Mouse (Mus musculus) activated CD4-positive, CD25-positive, alpha-beta regulatory T cell, adult 4 months (primary cell): ENCODE results near the gene Mepce. TPM values are rescaled to one million over a fixed set of nuclear protein-coding genes. Genes with fewer than 3 reads are reported as not detected.
"Not testable (repeated sequence)": the region's sequence is repeated elsewhere in the genome, so short reads cannot be mapped to it uniquely, and the experiment has no call there.

Source experiments
- ATAC-seq: one replicate; pipeline ENCODE4 v1.8.0; 2017
- polyA plus RNA-seq, 2 experiments: library from polyadenylated mRNA; unstranded; fragments of 100-300 nt; shearing (Covaris generic); gene quantifications; one replicate each; pipeline ENCODE4 v1.2.1; 2017

Mepce gene
- 10 to 100 TPM; 22.4 to 26.9 TPM for polyA plus RNA-seq

DNA sequence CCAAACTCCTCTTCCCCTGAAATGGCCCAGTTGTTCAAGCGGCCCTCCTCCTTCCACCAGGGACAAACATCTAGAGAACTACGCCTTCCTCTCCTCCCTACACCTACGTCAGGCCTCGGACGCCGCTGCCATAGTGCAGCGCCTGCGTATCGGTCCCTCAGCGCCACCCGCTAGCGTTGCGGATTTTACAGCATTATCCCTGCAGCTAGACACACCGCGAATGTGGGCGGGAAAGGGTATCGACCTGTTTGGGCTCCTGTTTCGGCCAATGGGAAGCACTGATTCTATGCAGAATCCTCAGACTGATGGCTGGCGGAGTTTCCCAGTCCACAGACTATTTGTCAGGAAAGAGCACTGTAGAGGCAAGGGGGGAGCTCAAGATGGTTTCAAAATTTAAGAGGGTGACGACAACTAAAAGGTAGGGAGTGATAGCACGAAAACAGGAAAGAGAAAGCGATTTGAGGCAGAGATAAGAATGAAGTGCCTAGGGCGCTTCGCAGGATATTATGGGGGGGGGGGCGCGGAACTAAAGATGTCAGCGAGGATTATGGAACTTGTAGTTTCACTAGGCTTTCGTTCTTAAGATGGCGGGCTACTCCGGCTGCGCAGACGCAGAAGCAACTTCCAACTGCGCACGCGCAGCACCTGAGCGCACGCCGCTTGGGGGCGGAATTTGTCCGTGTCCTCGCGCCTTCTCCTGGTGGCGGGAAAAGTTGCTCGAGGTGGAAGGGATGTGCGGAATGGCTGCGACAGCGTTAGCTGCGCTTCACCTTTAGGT lies at the start of gene Mepce, which contains the start of gene Zcwpw1:
Gene Mepce (minus strand): TSS at position 505 of the 778 bp plus-strand sequence.
Gene Zcwpw1 (plus strand): TSS at position 648 of the 778 bp plus-strand sequence.
- ATAC-seq = peak; percentile 55

DNA sequence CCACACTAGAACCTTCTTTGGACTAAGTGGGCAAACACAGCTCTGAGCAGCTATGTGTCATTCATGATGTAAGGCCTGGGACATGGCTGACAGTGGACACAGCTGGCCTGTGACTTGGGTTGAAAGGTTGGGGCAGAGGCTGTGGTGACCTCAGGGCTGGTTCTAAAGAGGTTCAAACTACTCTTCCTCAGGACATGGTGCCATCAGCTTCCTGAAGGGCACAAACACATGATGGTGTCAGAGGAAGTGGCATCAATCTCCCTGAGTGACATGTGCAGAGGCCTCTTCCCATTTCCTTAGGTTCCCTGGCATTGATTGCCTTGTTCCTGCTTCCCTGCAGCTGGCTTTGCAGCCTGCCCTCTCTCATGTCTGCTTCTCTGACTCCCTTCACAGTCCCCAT lies 49.7 kb upstream of the Mepce start:
- ATAC-seq = not testable (repeated sequence)

DNA sequence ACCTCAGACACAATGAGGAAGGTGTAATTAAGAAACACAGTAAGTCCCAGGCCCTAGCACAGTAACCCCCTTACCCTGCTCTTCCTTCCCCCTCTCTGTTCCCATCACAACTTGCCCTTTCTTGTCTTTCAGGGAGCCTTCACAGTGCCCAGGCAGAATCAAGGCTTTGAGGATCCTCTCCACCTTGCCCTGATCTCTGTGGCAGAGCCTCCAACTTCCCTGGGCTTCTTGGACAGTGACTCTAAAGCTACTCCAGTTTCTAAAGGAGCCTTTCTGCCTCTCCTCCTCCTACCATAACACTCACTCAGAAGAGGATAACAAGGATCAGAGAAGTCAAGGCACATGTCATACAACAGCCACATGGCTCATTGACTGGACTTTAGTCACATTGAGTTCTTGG lies 49.2 kb upstream of the Mepce start:
- ATAC-seq = no peak

DNA sequence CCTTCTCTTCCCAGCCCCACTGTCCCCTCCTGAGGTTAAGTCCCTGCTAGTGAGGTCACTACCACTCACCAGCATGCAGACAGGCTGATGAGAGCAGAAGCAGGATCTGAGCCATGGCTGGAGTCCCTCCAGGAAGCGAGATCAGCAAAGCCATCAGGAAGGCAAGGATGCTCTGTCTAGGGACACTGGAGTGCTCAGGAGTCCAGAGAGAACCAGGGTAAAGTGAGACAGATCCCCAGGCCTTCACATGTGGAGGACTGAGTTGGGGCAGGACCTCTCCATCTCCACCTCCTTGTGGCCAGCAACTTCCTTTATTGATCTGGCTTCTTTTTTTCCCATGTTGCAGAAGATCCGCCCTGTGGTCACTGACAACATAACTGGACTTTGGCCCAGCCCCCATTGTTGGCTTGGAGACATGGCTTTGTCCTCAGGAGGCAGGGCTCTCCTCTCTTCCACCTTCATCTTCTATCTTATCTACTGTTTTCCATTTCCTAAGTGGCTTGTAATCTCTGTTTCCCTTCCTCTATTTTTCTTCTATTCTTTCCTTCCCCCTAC lies 48.6 kb upstream of the Mepce start, which contains the start of gene Pilra:
Gene Pilra (minus strand): TSS at position 316 of the 555 bp plus-strand sequence.
- ATAC-seq = not testable (repeated sequence)

DNA sequence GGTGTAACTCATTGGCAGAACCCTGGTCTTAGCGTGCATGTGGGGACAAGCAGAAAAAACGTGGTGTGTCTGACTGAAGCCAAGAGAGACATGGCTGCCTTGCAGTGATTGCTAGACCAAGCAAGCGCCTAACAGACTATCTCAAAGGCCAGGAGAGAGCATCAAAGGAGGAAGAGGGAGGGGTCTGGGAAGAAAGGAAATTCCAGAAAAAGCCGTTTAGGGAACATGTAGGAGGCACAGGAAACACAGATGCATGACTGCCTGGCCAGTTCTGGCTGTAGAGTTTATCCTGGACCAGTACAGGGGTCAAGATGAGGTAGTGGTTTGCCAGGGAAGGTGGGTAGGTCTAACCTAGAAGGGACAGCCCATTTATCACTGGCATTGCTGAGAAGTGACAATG lies 46.0 kb upstream of the Mepce start:
- no peak for ATAC-seq

DNA sequence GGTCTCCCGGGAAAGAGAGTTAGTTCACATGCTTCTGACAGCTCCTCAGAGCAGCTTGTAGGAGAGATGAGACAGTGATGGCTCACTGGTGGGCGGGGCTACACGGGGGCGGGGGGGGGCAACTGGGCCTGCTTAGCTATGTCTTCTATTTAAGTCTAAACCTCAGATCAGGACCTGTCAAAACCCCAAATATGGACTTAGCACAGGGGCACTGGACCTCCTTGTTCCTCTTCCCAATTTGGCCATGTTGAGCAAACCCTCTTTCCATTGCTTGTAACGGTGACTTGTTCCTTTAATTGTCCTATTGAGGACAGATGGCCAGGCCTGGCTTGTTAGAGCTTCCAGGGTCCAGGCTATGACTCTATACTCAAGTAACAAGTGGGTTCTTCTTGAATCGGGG lies 44.1 kb upstream of the Mepce start:
- no peak for ATAC-seq

DNA sequence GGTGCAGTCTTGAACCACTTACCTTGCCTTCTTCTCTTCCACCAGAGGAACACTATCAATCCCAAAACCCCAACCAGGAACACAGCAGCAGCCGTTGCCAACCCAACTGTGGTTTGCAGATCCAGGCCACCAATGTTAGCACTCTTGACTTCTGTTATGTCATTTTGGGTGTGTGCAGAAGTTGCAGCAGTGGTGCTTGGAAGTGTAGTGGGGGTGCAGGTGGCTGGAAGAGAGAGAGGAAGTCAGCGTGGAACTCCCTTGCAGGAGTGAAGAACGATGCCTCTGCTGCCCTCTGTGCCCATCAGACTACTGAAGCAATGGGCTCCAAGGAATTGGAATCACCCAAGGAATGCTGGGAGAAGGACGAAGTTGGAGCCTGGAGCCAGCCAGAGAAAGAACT lies 43.7 kb upstream of the Mepce start:
- no peak for ATAC-seq

DNA sequence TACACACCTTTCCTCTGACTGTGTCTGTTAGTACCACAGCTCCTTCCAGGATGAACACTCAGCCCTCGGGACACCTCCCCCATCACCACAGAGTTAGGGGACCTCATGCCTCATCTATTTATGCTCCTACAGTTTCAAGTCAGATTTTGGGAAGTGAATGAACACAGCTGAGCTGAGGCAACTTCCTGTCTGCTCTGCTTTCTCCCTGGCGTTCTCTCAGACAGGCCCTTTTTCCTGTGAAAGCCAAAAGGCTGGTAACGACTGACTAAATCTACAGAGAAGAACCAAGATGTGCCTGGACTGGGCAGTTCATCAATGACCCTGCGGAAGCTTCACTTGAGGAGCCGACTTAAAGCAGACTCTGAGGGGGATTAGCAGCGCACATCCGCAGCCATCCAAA lies 42.8 kb upstream of the Mepce start:
- ATAC-seq = no peak

DNA sequence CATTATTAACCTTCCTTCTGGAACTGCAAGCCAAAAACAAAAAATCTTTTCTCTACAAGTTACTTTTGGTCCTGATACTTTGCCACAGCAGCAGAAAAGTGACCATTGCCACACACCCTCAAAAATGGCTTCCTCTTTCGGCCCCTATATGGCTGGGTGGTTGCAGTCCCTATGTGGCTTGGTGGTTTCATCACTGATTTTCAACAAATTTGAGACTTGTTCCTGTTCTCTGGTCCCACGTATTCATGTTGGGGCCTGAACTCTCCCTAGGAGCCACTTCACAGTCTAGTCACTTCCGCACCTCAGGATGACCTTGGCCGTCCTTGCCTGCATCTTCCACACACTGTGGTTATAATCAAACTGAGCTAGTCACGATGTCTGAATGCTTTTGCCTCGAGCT lies 41.2 kb upstream of the Mepce start:
- no peak for ATAC-seq

DNA sequence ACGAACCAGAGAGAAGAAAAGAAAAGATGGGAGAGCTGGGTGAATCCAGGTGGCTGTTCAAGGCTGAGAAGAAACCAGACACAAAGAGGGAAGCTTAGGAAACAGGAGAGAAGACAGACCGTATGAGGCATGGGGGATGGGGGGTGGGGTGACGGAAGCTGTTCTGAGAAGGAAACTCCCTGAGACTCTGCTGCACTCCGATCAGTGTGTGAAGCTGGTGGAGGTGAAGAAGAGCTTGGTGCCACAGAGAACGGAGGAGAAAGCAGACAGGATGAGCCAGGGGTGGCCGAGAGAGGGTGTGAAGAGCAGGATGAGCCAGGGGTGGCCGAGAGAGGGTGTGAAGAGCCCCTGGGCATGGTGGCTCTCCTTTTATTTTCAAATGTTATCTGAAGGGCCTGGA lies 39.0 kb upstream of the Mepce start:
- no peak for ATAC-seq

DNA sequence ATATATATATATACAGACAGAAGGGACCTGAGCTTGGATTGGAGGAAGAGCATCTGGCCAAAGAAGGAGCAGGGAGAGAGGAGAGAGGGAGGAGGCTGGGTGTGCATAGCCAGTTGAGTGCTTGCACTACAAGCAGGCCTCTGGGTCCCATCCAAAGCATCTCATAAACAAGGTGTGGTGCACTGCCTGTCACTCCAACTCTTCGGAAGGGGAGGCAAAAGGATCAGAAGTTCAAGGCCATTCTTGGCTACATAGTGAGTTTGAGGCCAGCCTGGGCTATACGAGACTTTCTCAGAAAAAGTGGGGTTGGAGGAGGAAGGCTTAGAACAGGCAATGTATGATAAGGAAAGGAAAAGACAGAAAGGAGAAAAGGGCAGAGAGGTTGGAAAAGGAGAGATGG lies 38.5 kb upstream of the Mepce start:
- no peak for ATAC-seq

DNA sequence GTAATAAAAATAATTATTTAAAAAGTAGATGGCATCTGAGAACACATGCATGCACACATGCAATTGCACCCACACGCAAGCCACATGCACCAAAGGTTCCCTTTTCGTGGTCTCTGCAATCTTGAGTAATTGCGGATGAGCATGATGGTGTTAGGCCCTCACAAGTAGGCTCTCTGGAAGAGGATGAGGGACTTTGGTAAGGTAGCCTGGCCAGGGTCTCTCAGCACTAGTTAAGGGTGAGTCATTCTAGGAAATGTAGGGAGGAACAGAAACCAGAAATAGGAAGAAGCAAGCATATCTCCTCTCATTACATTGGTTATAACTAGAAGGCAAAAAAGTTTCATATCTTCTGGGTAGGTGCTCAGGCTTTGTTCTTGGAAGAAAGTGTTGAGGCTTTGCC lies 37.6 kb upstream of the Mepce start:
- no peak for ATAC-seq

DNA sequence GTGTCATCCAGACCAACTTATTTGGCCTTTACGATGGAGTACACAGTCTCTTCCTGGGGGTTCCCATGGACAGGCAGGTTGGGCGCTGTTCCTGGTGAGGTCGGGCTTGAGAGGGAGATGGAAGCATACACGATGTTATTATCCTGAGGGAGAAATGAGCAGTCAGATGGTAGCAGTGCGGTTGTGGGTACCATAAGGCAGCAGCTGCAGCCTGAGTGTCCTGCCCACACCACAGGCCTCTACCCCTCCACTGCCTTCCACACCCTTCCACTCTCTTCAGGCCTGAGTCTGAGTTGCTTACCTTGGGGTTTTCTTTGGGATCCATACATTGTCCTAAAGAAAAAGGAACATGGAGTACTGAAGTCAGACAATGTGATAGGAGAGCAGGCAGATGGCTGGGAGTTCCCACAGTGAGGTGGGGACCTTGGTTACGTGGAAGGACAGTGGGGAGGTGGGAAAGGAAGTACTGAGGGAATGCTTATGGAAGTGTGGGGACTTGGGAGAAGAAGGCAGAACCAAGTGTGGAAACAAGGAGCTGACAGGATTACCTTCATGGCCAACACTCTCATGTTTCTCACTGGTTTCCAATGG lies 36.1 kb upstream of the Mepce start:
- no peak for ATAC-seq

DNA sequence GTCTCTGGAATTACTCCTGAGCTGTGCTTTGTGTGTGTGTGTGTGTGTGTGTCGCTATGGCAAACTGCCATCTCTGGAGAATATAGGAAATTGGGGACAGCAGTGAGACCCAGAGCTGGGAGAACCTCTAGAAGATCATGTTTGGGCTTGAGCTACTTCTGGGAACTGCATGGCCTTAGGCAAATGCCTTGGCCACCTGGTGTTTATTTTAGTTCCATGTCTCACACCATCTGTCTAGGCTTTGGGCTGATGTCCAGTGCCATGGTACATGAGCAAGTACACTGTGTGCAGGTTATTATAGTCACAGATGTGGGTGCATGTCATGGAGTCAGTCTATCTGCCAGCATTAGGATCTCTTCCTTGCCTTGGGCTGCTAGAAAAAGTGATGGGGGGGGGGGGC lies 35.1 kb upstream of the Mepce start:
- no peak for ATAC-seq

DNA sequence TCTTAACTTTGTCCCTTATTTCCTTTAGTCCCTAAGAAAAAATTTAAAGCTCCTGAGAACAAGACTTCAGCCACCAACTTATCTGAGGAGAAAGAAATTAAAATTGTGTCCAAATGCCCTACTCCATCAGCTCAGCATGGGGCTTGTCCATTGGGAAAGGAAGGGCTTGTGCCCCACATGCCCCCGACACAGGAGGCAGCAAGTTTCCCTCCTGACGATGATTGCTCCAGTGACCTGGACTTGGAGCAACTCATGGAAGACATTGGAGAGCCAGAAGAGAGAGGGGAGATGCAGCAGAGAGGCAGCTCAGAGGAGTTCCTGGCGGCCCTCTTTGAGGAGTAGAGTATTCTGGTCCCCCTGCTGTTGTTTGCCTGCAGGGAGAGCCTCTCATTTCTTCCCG lies 34.7 kb upstream of the Mepce start:
- no peak for ATAC-seq

DNA sequence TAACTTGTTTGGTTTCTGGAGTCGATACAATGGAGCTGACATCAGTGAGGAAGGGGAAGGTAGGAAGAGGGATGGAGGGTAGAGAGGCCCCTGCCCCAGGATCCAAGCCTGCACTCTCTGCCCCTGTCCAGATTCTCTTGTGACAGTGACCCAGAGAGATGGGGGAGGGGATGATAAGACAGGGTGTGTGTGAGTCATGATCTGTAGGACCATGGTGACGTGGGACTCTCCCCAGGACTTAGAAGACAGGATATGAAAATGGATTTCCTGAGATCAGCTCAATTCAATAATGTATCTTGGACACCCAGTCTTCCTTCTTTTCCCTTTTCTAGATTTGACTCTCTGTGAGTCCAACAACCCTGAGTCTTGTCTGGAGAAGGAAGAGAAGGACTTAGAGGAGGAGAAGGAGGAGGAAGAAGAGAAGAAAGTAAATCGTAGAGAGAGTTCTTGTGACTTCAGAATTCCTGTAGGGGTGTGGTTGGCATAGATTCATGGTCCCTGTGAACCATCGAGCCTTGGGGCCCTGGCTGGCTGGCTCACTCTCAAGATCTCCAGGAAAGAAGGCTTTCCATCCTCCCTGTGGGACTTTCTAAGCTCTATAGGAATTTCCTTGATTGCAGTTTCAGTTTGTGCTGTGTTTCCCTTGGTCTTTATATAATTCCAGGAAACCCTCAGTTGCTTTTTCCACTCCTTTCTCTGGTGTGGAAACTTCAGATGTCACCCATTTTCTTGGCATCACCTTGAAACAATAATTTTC lies 30.2 kb upstream of the Mepce start:
- ATAC-seq = no peak

DNA sequence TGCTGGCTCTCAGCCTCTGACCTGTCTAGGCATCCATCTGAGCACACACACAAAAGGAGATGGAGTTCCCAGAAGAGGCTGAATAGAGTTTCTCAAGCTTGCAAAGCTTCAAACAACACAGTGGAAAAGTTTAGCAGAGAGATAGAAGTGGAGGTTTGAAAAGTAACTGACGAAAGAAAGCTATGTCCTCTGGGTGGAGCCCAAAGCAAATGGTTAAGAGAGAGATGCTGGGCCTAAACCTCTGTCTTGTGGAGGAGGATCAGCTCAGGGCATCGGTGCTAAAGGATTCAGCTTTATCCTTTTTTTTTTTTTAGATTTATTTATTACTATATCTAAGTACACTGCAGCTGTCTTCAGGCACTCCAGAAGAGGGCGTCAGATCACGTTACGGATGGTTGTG lies 20.9 kb upstream of the Mepce start:
- no peak for ATAC-seq

DNA sequence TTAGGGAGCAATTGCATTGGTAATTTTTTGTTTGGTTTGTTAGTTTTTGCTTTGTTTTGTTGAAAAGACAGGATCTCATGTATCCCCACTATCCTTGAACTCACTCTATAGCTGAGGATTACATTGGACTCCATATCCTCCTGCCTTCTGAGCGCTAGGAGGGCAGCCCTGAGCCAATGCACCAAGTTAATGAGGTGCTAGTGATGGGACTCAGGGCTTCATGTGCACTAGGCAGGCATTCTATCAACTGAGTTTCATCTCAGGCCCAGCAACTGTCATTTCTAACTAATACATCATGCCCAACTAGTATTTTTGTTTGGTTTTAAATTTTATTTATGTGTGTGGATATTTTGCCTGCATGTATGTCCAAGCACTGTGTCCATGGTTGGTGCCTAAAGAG lies 18.7 kb upstream of the Mepce start:
- ATAC-seq = no peak

DNA sequence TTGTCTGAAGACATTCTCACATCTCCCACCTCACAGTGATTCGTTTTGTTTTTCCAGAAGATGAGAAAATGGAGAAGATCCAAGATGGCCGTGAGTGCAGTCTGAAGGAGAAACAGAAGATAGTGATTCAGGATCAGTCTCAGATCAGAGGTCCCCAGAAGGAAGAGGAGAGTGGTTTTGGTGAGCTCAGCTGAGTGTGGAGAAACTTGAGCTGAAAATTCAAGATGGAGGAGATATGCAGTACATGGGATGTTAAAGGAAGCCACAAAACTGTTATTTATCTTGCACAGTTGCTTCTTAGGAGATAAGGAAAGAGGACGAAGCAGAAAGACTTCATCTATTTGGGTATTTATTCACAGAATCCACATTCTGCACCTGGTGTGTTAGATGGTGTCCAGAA lies 13.5 kb upstream of the Mepce start:
- ATAC-seq = no peak

DNA sequence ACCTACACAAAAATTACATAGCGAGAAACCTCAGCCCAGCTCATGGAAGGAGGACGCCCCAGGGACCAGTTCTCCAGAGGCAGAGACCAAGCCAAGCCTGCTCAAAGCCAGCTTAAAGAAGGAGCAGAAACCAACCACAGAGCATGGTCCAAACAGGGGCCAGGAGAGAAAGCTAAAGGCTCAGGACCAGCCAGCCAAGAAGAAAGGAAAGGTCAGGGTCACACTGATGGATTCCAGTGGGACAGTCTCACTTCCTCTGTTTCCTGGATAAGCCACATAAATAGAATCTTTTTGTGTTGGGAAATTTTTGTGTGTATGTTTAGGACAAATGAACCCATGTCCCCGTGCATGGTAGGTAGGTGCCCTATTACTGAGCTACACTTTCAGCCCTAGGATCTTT lies 9.2 kb upstream of the Mepce start:
- no peak for ATAC-seq

DNA sequence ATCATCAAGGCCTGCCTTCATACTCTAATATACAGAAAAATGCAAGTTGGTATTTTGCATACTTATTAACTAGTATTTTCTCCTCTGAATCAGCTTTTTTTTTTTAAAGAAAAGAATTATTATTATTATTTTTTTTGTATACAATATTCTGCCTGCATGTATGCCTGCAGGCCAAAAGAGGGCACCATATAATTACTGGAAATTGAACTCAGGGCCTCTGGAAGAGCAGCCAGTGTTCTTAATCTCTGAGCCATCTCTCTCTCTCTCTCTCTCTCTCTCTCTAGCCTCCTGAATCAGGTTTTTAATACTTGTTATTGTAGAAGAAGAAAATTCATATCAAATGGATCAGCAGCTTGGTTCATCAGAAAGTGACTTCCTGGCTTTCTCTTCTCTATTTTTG lies 4.1 kb upstream of the Mepce start:
- no peak for ATAC-seq

DNA sequence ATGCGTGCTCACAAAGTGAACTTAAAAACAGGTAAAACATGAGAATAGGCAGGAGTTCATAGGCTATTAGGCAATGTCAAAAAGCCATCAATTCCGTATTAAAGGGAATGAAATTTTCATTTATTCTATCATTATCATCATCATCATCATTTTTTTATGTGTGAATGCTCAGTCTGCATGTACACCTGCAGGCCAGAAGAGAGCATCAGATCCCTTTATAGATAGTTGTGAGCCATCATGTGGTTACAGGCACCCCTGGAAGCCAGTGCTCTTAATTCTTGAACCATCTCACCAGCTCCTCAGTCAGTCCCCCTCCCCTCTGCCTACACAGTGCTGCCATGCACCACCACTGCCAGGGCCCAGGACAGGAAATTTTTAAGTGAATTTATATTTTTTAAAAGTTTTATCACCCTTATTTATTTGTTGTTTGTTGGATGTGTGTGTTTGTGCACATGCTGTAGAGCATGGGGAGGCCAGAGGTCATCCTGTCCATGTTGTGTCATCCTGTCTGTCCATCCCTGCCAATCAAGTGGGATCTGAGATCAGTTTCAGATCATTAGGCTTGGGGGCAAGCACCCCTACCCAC lies 1.6 kb upstream of the Mepce start:
- no peak for ATAC-seq

DNA sequence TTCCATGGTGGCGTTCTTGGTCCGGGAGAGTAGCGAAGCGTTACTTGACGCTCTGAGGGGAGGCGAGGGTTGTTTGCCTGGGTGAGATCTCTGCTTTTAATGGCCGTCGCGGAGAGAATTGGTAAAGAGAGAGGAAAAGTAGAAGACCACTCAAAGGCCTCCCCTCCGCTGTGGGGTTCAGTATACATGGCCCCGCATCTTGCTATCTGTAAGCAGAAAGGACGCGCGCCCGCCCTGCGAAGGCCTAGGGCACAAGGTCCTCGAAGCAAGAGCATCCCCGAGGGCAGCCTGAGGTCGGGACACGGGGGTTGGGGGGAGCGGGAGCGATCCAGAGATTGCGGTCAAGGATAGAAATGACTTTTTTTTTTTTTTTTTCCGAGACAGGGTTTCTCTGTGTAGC lies 716 bp upstream of the Mepce start:
- ATAC-seq = no peak
